Mouse (Mus musculus): ENCODE measurements around the gene Catsper1. TPM values are rescaled to one million over a fixed set of nuclear protein-coding genes. Genes with fewer than 3 reads are reported as not detected.

Gene Catsper1
- polyA plus RNA-seq, 1 experiment from 2014 or later = not detected

DNA sequence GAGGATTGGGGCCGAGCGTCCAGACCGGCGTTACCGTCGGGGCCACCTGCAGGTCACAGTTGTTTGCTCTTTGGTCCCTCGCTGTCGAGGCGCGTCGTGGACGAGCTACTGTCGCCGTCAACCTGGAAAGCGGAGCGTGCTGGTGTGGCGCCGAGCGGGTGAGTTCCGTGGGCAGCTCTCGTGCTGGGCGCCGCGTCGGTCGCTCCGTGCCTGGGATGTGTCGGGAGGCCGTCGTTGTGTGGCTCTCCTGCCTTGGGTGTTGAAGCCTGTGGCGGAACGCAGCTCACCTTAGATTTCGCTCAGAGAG is 31.5 kb downstream of the Catsper1 start, which contains the start of gene Banf1:
TSS of gene Banf1 (minus strand) at position 116 of the 307 bp plus-strand sequence.
- Histone ChIP-seq H3K4me1 (replicated peaks; ENCODE audit: control insufficient read depth, insufficient read depth, low read length) (peaks cover 17% of the 10 kb centered on the region), H3K4me2 (replicated peaks) (peak within 1 kb of the TSS; percentile 96), H3K9ac (peak within 1 kb of the TSS; percentile 86), H3K9me3 (ENCODE audit: control insufficient read depth, low read length) (no peaks in the 10 kb centered on the region), H3K4me3 (replicated peaks; ENCODE audit: low read length) (peak within 1 kb of the TSS; percentile 97), H3K27me3 (ENCODE audit: control insufficient read depth, insufficient read depth, low read length) (no peaks in the 10 kb centered on the region), H3K27ac (peak within 1 kb of the TSS; percentile 94), H3K36me3 (replicated peaks; ENCODE audit: control insufficient read depth, insufficient read depth) (peaks cover 47% of the 10 kb centered on the region)
- ATAC-seq (ENCODE audit: low FRiP score) (no peak), DNase-seq (ENCODE audit: low spot score) (no peak)
- WGBS = under 1% methylated on average over 33 of the region's 33 CpGs

DNA sequence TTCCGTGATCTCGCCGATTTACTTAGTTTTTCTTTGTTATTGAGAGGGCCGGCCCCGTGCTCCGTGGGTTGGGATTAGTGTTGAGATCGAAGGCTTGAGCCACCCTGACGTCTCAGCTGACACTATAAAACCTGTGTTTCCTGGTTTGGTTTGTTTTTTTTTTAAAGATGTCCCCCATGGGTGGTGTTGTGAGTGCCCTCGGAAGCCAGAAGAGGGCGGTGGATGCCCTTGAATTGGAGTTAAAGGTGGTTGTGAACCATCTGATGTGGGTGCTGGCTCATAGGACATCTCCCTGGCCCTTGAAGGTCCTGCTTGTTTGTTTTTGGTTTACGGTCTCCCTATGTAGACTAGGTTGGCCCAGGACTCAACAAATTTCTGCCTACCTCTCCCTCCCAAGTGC is 31.9 kb downstream of the Catsper1 start:
- peak overlapping the region; percentile 96 for H3K4me2 ChIP-seq (replicated peaks)
- 11% methylated on average over 11 of the region's 11 CpGs for WGBS
- H3K27me3 ChIP-seq (ENCODE audit: control insufficient read depth, insufficient read depth, low read length) = no peaks in the 10 kb centered on the region
- peak overlapping the region; percentile 86 for H3K9ac ChIP-seq
- peak overlapping the region; percentile 97 for H3K4me3 ChIP-seq (replicated peaks; ENCODE audit: low read length)
- ATAC-seq (ENCODE audit: low FRiP score) = no peak
- H3K4me1 ChIP-seq (replicated peaks; ENCODE audit: control insufficient read depth, insufficient read depth, low read length) = peaks cover 17% of the 10 kb centered on the region
- H3K36me3 ChIP-seq (replicated peaks; ENCODE audit: control insufficient read depth, insufficient read depth) = peaks cover 52% of the 10 kb centered on the region
- H3K27ac ChIP-seq = peak overlapping the region; percentile 94; the same call in 1 of the 2 replicates
- DNase-seq (ENCODE audit: low spot score) = no peak
- H3K9me3 ChIP-seq (ENCODE audit: control insufficient read depth, low read length) = no peaks in the 10 kb centered on the region

DNA sequence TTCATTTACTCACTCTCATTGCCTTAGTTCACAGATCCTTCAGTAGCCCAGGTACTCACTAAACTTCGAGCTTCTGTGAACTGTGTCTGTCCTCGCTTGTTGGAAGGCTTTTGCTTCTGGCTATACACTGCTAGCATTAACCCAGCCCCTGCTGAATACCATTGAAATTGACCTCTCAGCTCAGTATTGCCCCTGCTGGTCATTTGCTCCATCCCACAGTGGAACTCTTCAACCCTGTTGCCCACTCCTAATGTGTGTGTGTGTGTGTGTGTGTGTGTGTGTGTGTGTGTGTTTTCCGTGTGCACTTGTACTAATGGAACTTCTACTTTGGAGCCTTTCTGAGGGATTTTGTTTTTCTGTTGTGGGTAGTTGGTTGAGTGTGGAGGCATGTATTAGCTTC is 35.4 kb downstream of the Catsper1 start:
- Histone ChIP-seq H3K27me3 (ENCODE audit: control insufficient read depth, insufficient read depth, low read length) (no peaks in the 10 kb centered on the region), H3K4me1 (replicated peaks; ENCODE audit: control insufficient read depth, insufficient read depth, low read length) (peaks cover 11% of the 10 kb centered on the region), H3K27ac (no peak overlapping the region), H3K36me3 (replicated peaks; ENCODE audit: control insufficient read depth, insufficient read depth) (peaks cover 60% of the 10 kb centered on the region), H3K4me2 (replicated peaks) (no peak overlapping the region), H3K4me3 (replicated peaks; ENCODE audit: low read length) (no peak overlapping the region), H3K9ac (no peak overlapping the region), H3K9me3 (ENCODE audit: control insufficient read depth, low read length) (no peaks in the 10 kb centered on the region)
- ATAC-seq (ENCODE audit: low FRiP score) = no peak
- 93% methylated on average over 3 of the region's 3 CpGs for WGBS
- no peak for DNase-seq (ENCODE audit: low spot score)

DNA sequence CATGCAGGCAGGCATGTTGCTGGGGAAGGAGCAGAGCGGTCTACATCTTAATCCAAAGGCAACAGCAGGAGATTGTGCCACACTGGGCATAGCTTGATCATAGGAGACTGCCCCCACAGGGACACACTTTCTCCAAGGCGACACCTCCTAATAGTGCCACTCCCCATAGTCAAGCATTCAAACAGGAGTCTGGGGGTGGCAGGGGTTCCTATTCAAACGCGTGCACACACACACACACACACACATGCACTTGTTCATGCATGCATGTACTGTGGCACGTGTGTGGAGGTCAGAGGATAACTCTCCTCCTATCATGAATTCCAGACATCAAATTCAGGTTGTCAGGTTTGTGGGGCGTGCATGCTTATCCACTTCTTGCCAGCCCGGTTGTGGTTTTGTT is 37.2 kb downstream of the Catsper1 start:
- Histone ChIP-seq H3K4me2 (replicated peaks) (no peak overlapping the region), H3K4me3 (replicated peaks; ENCODE audit: low read length) (no peak overlapping the region), H3K27ac (no peak overlapping the region), H3K9me3 (ENCODE audit: control insufficient read depth, low read length) (no peaks in the 10 kb centered on the region), H3K9ac (no peak overlapping the region), H3K27me3 (ENCODE audit: control insufficient read depth, insufficient read depth, low read length) (no peaks in the 10 kb centered on the region), H3K4me1 (replicated peaks; ENCODE audit: control insufficient read depth, insufficient read depth, low read length) (peaks cover 7% of the 10 kb centered on the region), H3K36me3 (replicated peaks; ENCODE audit: control insufficient read depth, insufficient read depth) (peaks cover 76% of the 10 kb centered on the region)
- no peak for ATAC-seq (ENCODE audit: low FRiP score)
- 94% methylated on average over 7 of the region's 7 CpGs for WGBS
- no peak for DNase-seq (ENCODE audit: low spot score)

DNA sequence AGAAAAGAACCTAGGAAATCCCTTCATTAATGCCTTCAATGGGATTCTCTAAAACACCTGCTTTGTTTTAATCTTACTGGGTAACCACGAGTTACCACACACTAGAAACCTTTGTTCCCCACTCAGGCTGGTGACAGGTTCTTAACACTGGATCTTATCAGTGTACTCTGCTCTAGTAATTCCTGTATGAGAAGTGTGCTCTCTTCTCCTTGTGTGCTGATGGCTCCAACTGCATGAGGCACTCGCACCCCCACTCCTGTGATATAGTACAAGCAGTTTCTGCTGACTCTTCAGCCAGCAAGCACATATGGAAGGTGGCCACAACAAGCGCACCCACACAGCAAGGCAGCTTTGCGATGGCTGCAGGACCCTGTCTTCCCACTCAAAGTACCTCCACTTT is 38.6 kb downstream of the Catsper1 start:
- H3K4me1 ChIP-seq (replicated peaks; ENCODE audit: control insufficient read depth, insufficient read depth, low read length) = no peaks in the 10 kb centered on the region
- no peak overlapping the region for H3K4me3 ChIP-seq (replicated peaks; ENCODE audit: low read length)
- no peak overlapping the region for H3K4me2 ChIP-seq (replicated peaks)
- 91% methylated on average over 4 of the region's 4 CpGs for WGBS
- H3K36me3 ChIP-seq (replicated peaks; ENCODE audit: control insufficient read depth, insufficient read depth) = peaks cover 80% of the 10 kb centered on the region
- DNase-seq (ENCODE audit: low spot score) = no peak
- no peaks in the 10 kb centered on the region for H3K27me3 ChIP-seq (ENCODE audit: control insufficient read depth, insufficient read depth, low read length)
- H3K27ac ChIP-seq = no peak overlapping the region
- H3K9me3 ChIP-seq (ENCODE audit: control insufficient read depth, low read length) = no peaks in the 10 kb centered on the region
- H3K9ac ChIP-seq = no peak overlapping the region
- ATAC-seq (ENCODE audit: low FRiP score) = no peak

DNA sequence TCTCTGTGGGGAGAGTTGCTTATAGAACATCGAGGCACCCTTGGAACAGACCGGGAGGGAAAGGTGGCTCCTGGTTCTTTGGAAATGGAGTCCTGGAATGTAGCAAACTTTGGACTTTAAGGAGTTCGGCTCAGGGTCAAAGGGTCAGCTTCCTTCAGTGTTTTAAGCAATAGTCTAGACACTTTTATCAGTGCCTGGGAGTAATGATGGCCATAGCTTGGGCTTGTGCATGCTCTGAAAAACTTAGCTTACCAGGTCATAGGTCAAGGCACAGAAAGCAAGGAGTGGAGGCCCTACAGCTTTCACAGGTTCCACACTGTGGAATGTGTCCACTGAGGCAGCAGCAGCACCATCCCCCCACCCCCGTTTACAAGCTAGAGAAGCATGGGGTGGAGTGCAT is 39.2 kb downstream of the Catsper1 start:
- DNase-seq (ENCODE audit: low spot score) (no peak), ATAC-seq (ENCODE audit: low FRiP score) (no peak)
- WGBS = 80% methylated on average over 4 of the region's 4 CpGs
- Histone ChIP-seq H3K4me2 (replicated peaks) (no peak overlapping the region), H3K27ac (no peak overlapping the region), H3K4me3 (replicated peaks; ENCODE audit: low read length) (no peak overlapping the region), H3K36me3 (replicated peaks; ENCODE audit: control insufficient read depth, insufficient read depth) (peaks cover 80% of the 10 kb centered on the region), H3K27me3 (ENCODE audit: control insufficient read depth, insufficient read depth, low read length) (no peaks in the 10 kb centered on the region), H3K9ac (no peak overlapping the region), H3K9me3 (ENCODE audit: control insufficient read depth, low read length) (no peaks in the 10 kb centered on the region), H3K4me1 (replicated peaks; ENCODE audit: control insufficient read depth, insufficient read depth, low read length) (no peaks in the 10 kb centered on the region)

DNA sequence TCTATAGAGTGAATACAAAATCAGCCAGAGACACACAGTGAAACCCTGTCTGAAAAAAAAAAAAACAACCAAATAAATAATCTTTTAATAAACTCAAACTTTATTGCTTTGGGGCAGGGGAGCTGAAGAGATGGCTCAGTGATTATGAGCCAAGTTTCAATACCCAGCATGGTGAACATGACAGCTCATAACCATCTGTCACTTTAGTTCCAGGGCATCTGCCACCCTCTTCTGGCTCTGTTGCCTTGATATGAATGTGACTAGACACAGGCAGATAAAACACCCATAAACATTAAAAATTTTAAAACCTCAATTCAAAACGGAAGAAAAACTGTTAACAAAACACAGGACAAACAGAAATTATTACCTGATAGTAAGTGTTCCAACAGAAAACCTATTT is 41.9 kb downstream of the Catsper1 start:
- DNase-seq (ENCODE audit: low spot score) (no peak), ATAC-seq (ENCODE audit: low FRiP score) (no peak)
- no peak overlapping the region for H3K27ac ChIP-seq
- H3K4me3 ChIP-seq (replicated peaks; ENCODE audit: low read length) = no peak overlapping the region
- no peaks in the 10 kb centered on the region for H3K27me3 ChIP-seq (ENCODE audit: control insufficient read depth, insufficient read depth, low read length)
- no peak overlapping the region for H3K9ac ChIP-seq
- WGBS = 89% methylated on average over 1 of the region's 1 CpGs
- peaks cover 82% of the 10 kb centered on the region for H3K36me3 ChIP-seq (replicated peaks; ENCODE audit: control insufficient read depth, insufficient read depth)
- H3K4me1 ChIP-seq (replicated peaks; ENCODE audit: control insufficient read depth, insufficient read depth, low read length) = no peaks in the 10 kb centered on the region
- H3K4me2 ChIP-seq (replicated peaks) = no peak overlapping the region
- no peaks in the 10 kb centered on the region for H3K9me3 ChIP-seq (ENCODE audit: control insufficient read depth, low read length)

DNA sequence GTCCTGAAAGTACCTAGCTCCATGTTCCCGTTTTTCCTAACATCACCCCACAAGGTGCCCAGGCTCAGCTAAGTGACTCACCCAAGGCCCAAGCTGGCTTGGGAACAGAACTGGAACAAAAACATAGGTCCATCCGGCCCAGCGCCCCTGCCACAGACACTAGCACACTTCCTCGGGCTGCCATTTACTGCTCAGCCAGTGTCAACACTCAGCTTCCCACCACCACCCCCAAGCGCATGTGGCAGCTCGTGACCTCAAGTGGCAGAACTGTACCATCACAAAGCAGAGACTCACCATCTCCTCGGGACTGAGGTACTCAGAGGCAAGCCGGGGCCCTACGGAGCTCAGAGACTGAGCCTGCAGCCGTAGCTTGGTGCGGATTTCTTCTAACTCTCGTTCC is 47.8 kb downstream of the Catsper1 start:
- H3K9me3 ChIP-seq (ENCODE audit: control insufficient read depth, low read length) = no peaks in the 10 kb centered on the region
- H3K4me2 ChIP-seq (replicated peaks) = no peak overlapping the region
- H3K9ac ChIP-seq = no peak overlapping the region
- H3K36me3 ChIP-seq (replicated peaks; ENCODE audit: control insufficient read depth, insufficient read depth) = peaks cover 85% of the 10 kb centered on the region
- ATAC-seq (ENCODE audit: low FRiP score) (no peak), DNase-seq (ENCODE audit: low spot score) (no peak)
- H3K4me1 ChIP-seq (replicated peaks; ENCODE audit: control insufficient read depth, insufficient read depth, low read length) = peaks cover 17% of the 10 kb centered on the region
- H3K4me3 ChIP-seq (replicated peaks; ENCODE audit: low read length) = no peak overlapping the region
- H3K27ac ChIP-seq = no peak overlapping the region
- WGBS = 97% methylated on average over 12 of the region's 12 CpGs
- H3K27me3 ChIP-seq (ENCODE audit: control insufficient read depth, insufficient read depth, low read length) = peaks cover 4% of the 10 kb centered on the region

DNA sequence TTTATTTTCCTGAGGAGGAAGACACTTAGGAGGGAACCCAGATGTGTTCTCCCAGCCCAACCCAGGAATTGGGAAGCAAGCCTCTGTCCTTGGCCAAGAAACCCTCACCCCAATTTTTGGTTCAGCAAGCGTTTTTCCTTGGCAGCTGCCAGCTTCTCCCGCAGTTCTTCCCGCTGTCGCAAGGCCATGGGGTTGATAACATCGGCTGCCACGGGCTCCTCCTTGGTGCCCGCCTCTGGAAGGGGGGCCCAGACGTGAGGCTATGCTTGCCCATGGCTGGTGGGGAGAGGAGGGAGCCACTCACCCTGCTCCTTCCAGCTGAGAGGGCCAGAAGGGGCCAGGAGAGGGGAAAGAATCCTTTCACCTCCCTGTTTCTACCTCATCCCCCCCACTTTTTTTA is 49.2 kb downstream of the Catsper1 start:
- H3K27me3 ChIP-seq (ENCODE audit: control insufficient read depth, insufficient read depth, low read length) = peaks cover 4% of the 10 kb centered on the region
- no peak overlapping the region for H3K9ac ChIP-seq
- no peak overlapping the region for H3K4me3 ChIP-seq (replicated peaks; ENCODE audit: low read length)
- H3K4me1 ChIP-seq (replicated peaks; ENCODE audit: control insufficient read depth, insufficient read depth, low read length) = peaks cover 24% of the 10 kb centered on the region
- no peak overlapping the region for H3K27ac ChIP-seq
- no peak for ATAC-seq (ENCODE audit: low FRiP score)
- no peak for DNase-seq (ENCODE audit: low spot score)
- H3K36me3 ChIP-seq (replicated peaks; ENCODE audit: control insufficient read depth, insufficient read depth) = peaks cover 71% of the 10 kb centered on the region
- 94% methylated on average over 8 of the region's 8 CpGs for WGBS
- no peak overlapping the region for H3K4me2 ChIP-seq (replicated peaks)
- no peaks in the 10 kb centered on the region for H3K9me3 ChIP-seq (ENCODE audit: control insufficient read depth, low read length)

DNA sequence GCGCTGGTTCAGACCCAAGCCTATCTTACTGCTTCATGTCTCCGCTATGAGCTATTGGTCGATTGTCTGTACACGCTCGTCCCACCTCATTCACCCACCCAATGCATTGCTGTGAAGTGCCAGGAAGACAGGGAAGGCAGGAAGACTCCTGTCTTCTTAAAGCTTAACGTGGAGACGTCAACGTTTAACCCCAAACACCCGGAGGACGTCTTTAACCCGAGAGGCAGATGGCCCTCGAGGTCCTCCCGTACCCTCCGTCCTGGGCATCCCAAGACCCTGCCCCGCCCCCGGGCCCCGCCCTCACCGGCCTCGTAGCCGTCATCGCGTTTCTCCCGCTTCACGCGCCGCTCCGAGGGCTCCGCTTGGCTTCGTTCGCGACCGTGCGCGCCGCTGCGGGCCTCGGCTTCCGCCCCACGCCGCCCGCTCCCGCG is 52.5 kb downstream of the Catsper1 start:
- no peaks in the 10 kb centered on the region for H3K9me3 ChIP-seq (ENCODE audit: control insufficient read depth, low read length)
- peak; percentile 26; the same call in 1 of the 2 replicates for ATAC-seq (ENCODE audit: low FRiP score)
- under 1% methylated on average over 43 of the region's 43 CpGs for WGBS

More for the DNA sequence above, 52.5 kb downstream of the Catsper1 start:
- Histone ChIP-seq H3K4me3 (replicated peaks; ENCODE audit: low read length) (peak overlapping the region; percentile 94), H3K4me2 (replicated peaks) (peak overlapping the region; percentile 95), H3K27me3 (ENCODE audit: control insufficient read depth, insufficient read depth, low read length) (peaks cover 4% of the 10 kb centered on the region), H3K27ac (peak overlapping the region; percentile 84), H3K9ac (peak overlapping the region; percentile 89), H3K36me3 (replicated peaks; ENCODE audit: control insufficient read depth, insufficient read depth) (peaks cover 38% of the 10 kb centered on the region), H3K4me1 (replicated peaks; ENCODE audit: control insufficient read depth, insufficient read depth, low read length) (peaks cover 32% of the 10 kb centered on the region)
- no peak for DNase-seq (ENCODE audit: low spot score)
